Mouse (Mus musculus) cortical plate, adult 2 months (tissue): ENCODE measurements at regions not wholly inside any gene's neighbourhood (a gene's known extent, or its start where the extent isn't known, plus 50 kb on each side); places are given as distances from the start of the nearest gene placed in this dataset.

Experiments
- CTCF ChIP-seq: fragments of 200-500 bp; IDR thresholded peaks from 2 replicates; pipeline ENCODE4 v1.5.1; 2011; ENCODE audit warnings: mild to moderate bottlenecking, control low read depth, low read length; ENCODE audit not compliant: insufficient read depth; ENCODE audit errors: extremely low read depth
- POLR2A ChIP-seq: fragments of 200-500 bp; IDR thresholded peaks from 2 replicates; pipeline ENCODE4 v1.6.1; 2011; ENCODE audit warnings: mild to moderate bottlenecking, low read length, control low read depth; ENCODE audit not compliant: insufficient read depth; ENCODE audit errors: extremely low read depth

DNA sequence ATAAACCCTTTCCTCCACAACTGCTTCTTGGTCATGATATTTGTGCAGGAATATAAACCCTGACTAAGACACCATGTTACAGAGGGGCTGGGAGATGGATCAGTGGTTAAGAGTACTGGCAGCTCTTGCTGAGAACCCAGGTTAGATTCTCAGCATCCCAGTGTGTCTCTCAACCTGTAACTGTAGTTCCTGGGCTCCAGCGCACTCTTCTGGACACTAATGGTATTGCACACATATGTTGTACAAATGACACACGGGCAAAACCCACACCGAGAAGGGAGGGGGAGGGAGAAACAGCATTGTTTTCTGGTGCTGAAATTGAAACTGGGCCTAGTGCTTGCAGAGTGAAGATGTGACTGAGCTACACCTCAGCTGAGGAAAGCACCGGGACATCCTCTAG lies 81.0 kb upstream of the Ccdc39 start:
- no peak for TF ChIP-seq POLR2A
- TF ChIP-seq CTCF, result no peak
